Mouse (Mus musculus) kidney, postnatal 36 days (tissue): ENCODE data around the gene Eed.
A peak's percentile ranks its signal among the peaks of the same experiment; 100 is the strongest.
"Not testable (repeated sequence)": the region's sequence is repeated elsewhere in the genome, so short reads cannot be mapped to it uniquely, and the experiment has no call there.

Experiments
- DNase-seq, 2 experiments: peaks; one replicate each; pipeline ENCODE4 v3.0.0; 2021 to 2022; ENCODE audit warnings: mixed read lengths in 2 of 2

The Eed gene

DNA sequence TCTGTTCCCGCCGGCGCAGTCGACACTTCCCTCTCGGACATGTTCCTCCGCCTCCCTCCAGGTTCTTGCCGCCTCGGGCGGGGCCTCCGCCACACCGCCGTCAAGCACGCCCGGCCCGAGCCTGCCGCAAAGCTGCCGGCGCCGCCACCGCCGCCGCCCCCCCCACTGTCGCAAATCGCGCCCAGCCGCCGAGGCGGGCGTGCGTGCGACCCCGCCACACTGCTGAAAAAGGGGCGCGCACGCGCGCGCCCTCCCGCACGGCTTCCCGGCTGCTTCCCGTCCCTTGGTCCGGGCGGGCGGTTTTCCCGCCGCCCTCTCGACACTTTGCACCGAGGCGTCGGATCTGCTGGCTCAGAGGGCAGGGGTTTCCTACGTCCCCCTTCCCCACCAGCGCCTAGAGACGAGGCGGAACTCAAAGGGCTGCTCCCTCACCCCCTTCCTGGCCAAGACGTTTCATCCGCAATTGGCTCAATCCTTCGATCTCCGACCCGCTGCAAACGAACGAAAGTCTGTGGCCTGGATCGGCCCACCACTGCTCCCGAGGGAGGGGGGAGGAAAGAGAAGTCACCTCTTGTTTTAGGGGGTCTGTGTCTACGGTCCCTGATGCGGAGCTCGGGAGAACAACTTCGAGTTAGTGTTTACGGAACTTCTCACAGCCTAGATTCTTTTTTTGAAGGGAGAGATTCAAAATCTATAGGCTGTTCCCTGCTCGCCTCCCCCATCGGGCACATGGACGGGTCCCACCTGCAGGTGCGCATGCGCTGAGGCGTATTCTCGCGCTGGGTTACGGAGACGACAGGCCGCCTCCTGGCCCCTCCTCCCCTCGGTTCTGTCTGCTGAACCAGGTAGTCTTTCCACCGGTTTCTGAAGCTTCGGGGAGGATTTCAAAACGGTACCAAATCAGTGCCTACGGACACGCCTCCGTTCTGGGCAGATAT, at the start of gene Eed:
Gene Eed, minus strand, starts transcription at position 499 of the 938 bp plus-strand sequence.
- peak; percentile 95 to 97 for DNase-seq

DNA sequence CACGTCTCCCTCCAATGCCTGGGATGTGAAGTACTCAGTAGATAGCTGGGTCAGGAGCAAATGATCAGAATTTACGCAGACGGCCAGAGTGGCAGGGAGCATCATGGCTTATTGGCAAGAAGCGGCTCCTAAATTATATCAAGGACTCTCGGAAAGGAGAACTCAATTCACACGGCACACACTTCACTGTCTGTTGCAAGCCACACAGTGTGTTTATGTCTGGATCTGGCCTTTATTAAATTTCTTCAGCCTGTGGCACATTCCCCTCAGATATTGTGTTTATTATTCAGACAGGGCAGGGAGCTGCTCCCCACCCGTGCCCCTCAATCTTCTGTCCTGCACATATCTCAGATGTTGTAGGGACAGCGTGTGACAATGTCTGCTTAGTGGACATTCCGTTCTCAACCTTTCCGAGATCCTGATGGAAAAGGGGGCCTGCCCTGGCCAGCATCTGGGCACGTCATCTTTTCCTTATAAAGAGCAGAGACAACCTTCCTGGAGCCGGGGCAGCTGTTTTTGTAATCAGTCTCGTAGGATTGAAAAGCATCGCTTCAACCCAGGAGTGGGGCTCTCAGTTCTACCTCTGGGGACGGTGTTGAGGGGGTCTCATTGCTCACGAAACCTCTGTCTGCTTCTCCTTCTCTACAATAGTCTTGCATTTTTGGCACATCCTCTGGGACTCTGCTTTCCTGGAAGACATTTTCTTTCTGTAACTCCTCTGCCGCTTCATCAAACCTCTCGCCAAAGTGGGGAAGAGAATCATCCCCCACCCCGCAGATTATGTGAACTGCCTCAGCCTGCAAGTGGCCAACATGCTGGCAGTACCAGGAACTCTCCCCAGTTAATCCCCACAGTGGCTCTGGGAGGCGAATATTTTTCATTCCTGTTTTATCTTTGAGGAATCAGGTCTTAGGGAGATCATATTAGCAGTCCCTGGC, 49.0 kb upstream of the Eed start:
- DNase-seq: peak in 1 of 2 experiments; percentile 76

DNA sequence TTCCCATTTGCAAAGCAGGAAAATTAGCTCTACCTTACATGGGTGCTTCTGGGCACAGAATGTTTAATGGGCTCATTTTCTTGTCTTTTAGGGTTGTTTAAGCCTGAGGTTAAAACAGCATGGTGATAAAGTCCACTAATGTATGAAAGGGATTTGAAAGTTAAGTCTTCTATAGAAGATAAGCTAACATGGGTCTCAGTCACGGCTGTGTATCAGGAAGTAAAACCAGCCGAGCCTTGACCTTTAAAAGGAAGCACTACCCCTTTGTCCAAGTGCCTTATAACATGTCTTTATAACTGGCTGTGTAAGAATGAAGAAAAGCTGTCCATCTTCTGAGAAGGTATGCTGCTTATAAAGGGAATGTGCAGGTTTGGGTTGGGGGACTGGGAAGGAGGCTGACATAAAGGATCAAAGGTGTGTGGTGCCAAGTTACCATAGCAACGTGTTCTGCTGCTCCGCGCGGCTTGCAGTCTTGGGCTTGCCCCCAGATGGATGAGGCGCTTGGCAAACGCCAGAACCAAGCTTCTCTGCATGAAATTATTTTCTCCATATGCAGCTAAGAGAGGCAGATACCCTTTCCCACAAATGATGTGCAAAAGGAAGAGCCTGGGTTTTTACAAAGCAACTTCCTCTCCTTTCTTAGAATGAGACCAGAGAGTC, 48.2 kb upstream of the Eed start:
- DNase-seq: peak in 1 of 2 experiments; percentile 37

DNA sequence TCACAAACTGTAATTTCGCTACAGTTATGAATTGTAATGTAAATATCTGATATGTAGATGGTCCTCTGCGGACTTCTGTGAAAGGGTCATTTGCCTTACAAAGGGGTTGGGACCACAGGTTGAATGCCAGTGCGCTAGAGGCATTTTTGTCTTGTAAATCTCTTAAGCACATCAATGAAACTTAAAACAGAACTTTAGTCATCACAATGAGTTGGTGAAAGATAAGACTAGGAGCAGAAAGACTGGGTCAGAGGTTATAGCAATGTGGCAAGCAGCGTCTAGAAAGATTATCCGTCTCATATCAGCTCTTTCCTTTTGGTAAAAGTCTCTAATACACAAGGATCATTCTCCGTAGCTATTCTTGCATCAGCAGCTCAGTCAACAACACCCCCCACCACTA, 44.2 kb upstream of the Eed start:
- DNase-seq: no peak

DNA sequence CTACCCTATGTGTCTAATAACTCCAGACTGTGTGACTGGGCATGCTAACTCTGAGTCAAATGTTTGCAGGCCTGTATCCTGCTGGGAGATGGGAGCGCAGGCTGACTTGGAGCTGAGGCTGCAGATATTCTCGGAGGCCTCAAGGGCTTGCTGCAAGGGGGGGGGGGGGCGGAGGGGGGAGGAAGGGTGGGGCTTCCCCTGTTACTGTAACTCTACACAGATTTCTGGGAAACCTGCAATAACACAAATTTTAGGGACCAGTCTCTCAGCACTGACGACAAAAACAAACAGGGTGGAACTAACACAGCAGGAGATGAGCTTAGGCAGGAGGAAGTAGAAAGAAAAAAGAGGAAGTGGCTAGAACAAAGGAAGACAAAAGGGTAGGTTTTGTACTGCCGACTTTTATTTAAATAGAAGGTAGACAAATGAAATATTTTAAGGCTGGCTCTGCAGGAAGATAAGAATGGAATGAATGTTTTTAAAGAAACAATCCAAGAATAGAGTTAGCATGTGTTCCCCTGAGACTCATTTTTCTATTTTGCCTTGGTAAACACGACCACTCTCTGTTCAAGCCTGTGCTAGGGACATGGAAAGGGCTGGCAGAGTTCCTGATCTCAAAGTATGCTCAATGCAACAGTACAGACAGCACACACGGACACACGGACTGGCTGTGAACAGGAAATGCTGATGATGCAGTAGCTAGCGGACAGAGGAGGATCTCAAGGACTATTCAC, 42.4 kb upstream of the Eed start:
- peak; percentile 39 to 64 for DNase-seq

DNA sequence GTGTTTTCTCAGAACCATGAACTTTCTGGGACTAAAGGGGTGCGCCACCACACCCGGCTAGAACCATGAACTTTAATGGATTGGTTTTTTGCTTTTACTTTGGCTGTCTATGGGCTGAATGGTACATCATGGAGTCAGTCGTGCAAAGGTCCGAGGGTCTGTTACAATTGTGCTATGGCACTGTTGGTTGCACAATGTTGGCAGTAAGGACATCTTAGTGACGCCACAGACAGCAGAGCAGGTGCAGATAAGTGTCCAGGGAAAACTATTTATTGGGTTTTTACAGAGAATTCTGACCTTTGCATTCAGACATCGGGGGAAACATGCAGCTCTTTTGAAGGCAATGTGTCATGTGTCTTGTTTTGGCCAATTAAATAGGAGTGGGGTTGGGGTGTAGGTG, 39.5 kb upstream of the Eed start:
- no peak for DNase-seq

DNA sequence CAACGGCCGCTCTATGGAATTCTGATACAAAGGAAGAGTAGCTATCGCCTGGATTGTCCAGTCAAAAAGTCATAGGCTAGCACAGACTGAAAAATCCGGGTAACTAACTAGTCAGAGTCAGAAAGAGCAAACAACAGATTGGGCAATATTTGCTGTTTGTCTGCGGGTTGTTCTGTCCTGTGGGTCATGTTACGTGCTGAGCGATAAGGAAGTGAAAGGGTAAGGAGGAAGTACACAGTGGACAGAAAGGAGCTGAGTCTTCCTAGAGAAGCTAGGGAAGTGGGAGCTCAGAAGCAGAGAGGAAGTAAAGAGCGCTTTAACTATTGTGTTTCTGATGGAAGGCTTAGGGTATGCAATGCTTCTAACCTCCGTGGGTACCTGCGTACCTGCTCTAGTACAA, 38.8 kb upstream of the Eed start:
- no peak for DNase-seq

DNA sequence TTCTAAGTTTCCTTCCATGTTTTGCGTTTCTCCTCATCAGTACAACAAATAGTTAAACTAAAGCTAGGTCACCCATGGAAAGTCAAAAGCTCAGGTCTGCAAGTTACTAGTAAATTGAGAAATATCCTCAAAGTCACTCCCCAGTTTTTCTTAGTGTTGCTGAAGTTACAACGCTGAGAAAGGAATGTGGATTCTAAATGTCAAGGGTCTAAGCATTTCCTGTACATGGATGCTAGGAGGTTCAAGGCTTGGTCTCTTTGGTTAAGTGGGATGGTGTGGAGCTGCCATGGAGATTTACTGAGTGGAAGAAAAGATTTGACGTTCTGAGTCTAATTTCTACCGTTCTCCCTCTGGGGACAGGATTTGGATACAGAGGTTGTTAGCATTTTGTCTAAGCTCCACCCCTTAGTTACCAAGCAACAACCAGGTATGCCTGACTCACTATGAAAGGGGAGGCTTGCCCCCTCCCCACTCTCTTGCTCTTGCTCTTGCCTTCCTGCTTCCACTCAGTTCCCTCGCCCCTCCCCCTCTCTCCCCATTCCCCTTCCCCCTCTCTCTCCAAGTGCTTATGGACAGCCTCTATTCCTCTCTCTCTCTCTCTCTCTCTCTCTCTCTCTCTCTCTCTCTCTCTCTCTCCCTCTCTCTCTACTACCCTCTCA, 36.3 kb upstream of the Eed start:
- DNase-seq: no peak

DNA sequence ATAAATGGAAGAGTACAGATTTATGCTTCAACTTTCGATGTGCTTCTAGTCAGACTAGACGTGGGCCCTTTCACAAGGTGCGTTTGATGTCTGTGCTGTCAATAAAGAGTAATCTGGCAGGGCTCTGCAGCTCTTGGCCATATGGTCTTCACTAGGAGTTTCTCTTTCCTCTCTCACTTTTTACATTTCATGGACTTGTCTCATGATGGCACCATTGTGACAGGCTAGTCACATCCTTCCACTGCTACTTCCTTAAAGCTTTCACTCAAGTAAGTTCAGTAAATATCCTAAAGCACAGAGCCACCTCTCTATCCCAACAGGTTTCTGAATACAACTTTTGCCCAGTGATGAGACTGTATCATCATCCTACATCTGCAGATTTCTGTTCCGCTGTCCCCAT, 35.7 kb upstream of the Eed start:
- DNase-seq: peak; percentile 21 to 42

DNA sequence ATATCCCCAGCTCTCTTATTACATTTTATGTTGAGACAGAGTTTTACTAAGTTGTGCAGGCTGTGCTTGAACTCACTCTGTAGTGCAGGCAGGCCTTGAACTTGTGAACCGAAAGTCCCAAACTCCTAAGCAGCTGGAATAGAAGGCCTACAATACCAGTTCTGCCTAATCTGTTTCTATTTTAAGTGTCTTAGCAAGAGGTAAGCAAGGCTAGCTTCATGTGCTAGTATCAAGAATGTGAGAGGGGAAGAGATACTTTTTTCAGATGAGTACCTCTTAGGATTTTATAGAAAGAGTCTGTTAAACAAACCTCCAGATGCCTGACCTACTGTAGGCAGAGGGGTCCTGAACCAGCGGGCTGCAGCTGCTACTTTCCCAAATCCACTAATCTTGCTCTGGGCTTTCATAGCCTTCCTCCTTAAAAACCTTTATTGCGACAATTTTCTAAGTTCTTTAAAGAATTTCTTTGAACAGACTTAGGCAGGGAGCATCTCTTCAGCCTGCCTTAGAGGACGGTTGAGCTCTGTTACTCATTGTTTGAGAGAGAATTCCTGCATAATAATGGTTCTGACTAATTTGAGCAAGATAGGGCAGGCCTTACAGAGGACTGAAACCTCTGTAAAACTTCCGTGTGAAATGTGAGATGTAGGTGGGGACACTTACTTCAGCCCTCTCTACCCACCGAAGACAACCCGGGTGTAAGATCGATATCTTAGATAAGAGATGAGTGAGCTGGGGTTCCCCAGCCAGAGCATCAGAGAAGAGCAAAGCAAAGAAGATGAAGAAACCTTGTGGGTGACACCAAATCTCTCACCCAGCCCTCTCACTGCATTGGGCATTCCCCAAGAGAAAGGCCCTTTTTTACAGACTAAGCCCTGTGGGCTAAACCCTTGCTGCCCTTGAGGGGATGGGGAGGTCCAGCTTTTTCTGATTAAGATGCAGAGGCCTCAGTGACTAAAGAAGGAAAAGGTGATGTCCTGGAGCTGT, 26.2 kb upstream of the Eed start:
- no peak for DNase-seq

DNA sequence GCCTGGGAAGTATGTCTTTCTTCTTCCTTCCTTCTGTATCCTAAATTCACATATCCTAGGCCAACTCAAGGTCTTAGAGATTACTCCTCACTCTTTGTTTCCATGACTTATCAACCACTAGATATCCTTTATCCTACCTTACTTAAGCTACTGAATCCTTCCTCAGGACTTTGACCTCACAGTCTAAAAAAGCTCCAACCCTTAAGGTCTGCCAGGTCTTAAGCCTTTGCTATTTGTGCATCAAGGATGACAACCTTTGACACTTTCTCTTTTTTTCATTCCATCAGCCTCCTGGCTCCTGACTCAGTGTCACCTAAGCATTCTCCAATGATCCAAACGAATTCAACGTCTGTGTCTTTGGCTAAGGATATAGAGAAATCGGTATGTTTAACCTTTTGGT, 24.0 kb upstream of the Eed start:
- no peak for DNase-seq

DNA sequence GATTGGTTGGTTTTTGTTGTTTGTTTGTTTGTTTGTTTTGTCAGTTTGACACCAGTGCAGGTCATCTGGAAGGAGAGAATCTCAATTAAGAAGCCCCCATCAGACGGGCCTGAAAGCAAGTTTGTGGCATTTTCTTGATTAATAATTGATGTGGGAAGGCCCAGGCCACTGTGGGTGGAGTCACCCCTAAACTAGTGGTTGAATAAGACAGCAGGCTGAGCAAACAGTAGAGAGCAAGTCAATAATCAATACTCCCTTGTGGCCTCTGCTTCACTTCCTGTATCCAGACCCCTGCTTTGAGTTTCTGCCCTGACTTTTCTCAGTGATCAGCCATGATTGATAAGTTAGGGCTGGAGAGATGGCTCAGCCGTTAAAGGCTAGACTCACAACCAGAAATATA, 21.6 kb upstream of the Eed start:
- DNase-seq: no peak

DNA sequence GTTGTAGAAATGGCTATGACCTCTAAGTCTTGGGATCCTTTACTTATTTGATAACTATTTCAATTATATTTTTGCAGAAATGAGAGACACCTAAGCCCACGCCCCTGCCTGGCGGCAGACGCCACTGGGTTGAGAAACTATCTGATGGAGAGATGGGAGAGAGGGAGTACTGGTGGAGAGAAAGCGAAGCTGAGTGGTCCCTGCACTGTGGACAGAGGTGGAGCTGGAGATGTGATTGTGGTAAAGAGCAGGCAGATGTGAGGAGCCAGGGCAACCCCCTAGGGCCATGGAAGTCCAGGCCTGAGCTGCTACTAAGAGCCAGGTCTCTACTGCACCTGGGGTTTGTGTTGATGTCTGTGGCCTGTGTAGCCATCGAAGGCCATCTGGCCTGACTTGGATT, 18.7 kb upstream of the Eed start:
- no peak for DNase-seq

DNA sequence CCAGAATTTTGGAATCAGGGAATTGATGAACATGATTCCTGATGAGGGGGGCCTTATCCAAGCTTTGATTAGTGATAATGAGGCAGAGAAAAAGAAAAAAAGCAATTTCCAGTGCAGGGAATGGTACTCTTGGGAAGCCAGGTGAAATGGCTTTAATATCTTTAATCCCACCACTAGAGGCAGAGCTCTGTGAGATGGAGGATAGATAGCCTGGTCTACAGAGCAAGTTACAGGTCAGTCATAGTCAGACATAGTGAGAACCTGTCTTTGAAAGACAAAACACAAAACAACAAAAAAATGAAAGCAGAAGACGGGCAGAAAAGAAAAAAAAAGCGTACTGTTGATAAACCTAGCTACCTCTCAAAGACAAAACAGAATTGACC, 17.8 kb upstream of the Eed start:
- peak in 1 of 2 experiments; percentile 27 for DNase-seq

DNA sequence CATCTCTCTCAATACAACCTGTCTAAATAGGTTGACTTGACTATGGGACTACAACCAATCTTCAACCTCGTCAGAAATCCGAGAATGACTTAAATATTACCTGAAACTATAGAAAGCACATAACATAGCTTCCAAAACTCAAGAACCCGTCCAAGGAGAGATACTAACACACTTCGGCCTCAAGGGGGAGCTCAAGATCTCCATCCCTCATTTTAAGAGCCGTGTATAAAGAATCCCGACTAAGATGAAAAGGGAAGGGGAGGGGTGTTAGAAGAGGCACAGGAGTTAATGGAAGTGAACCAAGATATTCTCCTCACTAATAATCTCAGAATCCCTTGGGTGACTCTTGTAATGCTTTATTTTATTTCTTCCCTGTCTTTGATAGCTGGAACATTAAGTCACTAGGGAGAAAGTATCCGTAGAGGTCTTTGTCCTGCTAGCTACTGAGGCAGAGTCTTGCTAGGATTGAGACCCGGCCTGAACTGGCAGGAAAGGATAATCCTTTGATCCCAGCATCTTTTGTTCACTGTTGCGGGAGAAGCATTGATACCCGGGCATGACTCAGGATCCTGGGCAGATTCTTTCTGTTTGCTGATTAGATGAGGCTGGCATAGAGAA, 17.3 kb upstream of the Eed start:
- DNase-seq: peak; percentile 65 to 69

DNA sequence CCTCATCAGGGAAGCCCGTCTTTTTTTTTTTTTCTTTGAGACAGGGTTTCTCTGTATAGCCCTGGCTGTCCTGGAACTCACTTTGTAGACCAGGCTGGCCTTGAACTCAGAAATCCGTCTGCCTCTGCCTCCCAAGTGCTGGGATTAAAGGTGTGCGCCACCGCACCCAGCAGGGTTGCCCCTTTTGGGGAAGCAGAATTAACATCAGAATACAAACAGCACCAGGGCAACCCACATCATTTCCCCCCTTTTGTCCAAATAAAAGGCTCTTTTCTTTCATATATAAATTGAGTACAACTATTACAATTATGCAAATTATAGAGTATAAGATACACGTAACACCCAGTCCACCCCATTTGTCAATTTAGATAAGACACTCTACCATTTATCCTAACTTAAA, 16.7 kb upstream of the Eed start:
- not testable (repeated sequence) for DNase-seq

DNA sequence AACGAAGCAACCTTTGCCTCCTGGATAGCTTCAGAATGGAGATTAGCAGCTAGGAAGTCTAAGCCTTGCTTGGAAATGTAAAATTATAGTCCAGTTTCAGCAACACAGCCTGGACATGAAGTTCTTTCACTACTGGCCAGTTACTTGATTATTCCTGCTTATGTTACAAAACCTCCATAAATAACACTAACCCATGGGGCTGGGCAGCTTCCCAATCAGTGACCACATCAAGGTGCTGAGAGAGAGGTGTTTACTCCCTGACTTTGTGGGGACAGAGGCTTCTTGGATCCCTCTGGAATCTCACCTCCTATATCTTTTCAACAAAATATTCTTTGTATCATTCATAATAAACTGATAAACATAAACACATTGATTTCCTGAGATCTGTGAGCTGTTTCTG, 12.3 kb upstream of the Eed start:
- no peak for DNase-seq

DNA sequence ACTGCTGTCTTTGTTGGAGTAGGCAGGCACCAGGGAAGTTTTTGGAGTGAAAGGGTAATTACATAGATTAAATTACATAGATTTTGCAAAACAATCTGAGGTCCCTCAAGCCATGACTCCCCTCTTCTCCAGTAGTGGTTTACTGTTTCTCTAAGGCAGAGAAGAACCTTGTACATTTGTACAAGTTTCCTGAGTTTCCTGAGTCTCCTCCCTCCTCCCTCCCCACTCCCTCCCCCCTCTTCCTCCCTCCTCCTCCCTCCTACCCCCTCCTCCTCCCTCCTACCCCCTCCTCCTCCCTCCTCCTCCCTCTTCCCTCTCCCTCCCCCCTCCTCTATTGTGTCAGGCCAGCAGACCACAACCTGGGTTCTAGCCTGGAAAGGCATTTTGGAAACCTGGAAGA, 3.6 kb upstream of the Eed start:
- DNase-seq: no peak

DNA sequence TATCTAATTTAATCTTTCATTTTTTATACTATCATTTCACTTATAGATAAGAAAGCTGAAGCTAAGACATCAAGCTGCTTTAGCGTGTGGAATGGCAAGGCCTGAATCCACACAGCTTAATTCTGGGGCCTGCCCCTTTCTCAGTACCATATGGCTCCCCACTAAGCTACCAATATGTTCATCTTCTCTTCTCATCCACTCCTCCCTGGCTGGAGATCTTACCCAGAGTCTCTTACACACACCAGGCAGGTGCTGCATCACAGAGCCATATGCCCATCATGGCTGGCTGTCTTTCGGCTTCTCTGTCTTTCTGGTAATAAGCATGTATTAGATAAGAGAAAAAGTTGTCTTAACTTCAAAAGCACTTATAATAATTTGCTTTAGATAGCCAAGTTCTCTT, 2.7 kb upstream of the Eed start:
- DNase-seq: no peak

DNA sequence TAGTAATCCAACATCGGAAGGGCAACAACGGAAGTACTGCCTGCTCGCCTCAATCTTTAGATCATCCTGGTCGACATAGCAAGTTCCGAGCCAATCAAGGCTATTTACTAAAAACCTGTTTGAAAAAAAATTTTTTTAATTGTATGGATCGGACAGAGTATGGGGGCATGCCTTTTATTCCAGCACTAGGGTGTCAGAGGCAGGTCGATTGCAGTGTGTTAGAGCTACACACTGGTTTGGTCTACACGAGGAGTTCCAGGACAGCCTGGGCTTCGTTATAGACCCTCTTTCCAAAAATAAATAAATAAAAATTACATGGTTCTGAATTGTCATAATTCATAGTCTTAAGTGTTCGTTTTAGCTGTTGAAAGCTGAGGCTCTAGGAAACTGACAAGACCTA, 774 bp upstream of the Eed start:
- no peak for DNase-seq
